Mouse (Mus musculus) urinary bladder, postnatal 36 days (tissue): ENCODE results near the gene Arhgap24.

Experiments used
- DNase-seq, 2 experiments: peaks; one replicate each; pipeline ENCODE4 v3.0.0; 2022; ENCODE audit warnings: low spot score in 2 of 2, mixed read lengths in 1 of 2

Arhgap24 gene

GRCm38 (mm10) chr5:102742554-102743255 is 261.5 kb downstream of the Arhgap24 start:
- no peak for DNase-seq

GRCm38 (mm10) chr5:102743436-102743835 is 262.2 kb downstream of the Arhgap24 start:
- no peak for DNase-seq

- DNase-seq = no peak
Observed at GRCm38 (mm10) chr5:102744051-102744450, 262.9 kb downstream of the Arhgap24 start.

GRCm38 (mm10) chr5:102748146-102748545 is 267.0 kb downstream of the Arhgap24 start:
- no peak for DNase-seq

GRCm38 (mm10) chr5:102749020-102749419 is 267.8 kb downstream of the Arhgap24 start:
- no peak for DNase-seq

GRCm38 (mm10) chr5:102750674-102751073 is 269.5 kb downstream of the Arhgap24 start:
- no peak for DNase-seq

GRCm38 (mm10) chr5:102751661-102752307 is 270.6 kb downstream of the Arhgap24 start:
- no peak for DNase-seq

GRCm38 (mm10) chr5:102752308-102752663 is 271.1 kb downstream of the Arhgap24 start:
- DNase-seq = no peak

- DNase-seq = no peak
Observed at GRCm38 (mm10) chr5:102757040-102757439, 275.8 kb downstream of the Arhgap24 start.

GRCm38 (mm10) chr5:102765694-102766093 is 284.5 kb downstream of the Arhgap24 start:
- no peak for DNase-seq

- no peak for DNase-seq
Observed at GRCm38 (mm10) chr5:102766311-102767057, 285.3 kb downstream of the Arhgap24 start.

- no peak for DNase-seq
Observed at GRCm38 (mm10) chr5:102767058-102767444, 285.9 kb downstream of the Arhgap24 start.

GRCm38 (mm10) chr5:102767822-102768221 is 286.6 kb downstream of the Arhgap24 start:
- DNase-seq = no peak

GRCm38 (mm10) chr5:102768385-102769080 is 287.3 kb downstream of the Arhgap24 start:
- DNase-seq = peak in 1 of 2 experiments; percentile 9

GRCm38 (mm10) chr5:102770611-102771010 is 289.4 kb downstream of the Arhgap24 start:
- no peak for DNase-seq

- no peak for DNase-seq
Observed at GRCm38 (mm10) chr5:102774500-102774899, 293.3 kb downstream of the Arhgap24 start.

GRCm38 (mm10) chr5:102777255-102777654 is 296.1 kb downstream of the Arhgap24 start:
- DNase-seq = no peak

GRCm38 (mm10) chr5:102777852-102778251 is 296.7 kb downstream of the Arhgap24 start:
- DNase-seq = no peak

- no peak for DNase-seq
Observed at GRCm38 (mm10) chr5:102778253-102778652, 297.1 kb downstream of the Arhgap24 start.

- no peak for DNase-seq
Observed at GRCm38 (mm10) chr5:102783585-102783984, 302.4 kb downstream of the Arhgap24 start.

GRCm38 (mm10) chr5:102786123-102786522 is 304.9 kb downstream of the Arhgap24 start:
- no peak for DNase-seq

GRCm38 (mm10) chr5:102788437-102788836 is 307.2 kb downstream of the Arhgap24 start:
- DNase-seq = no peak
